ENCODE assay signal across 16 mouse cellular contexts in genomic region chr16:24193945-24194344, GRCm38 (mm10).
DNase-seq lines count a peak whose midpoint lies in the region; ATAC-seq lines count a peak whose summit lies in the region.
"Had no signal": no experiment of that assay in that cellular context is flagged by ENCODE, and none has a peak within 500 bp of the region (broad histone marks: within the 10 kb centered on the region; RNA-seq: fewer than 3 reads in every experiment).

No protein-coding gene starts in this region.

- 58% methylated on average over 2 of the region's 2 CpGs for WGBS in heart, embryonic 15.5 days

- peaks cover 5% of the 10 kb centered on the region for H3K4me1 ChIP-seq in heart, embryonic 15.5 days (replicated peaks)
- H3K4me1 ChIP-seq: embryonic facial prominence, embryonic 10.5 days; liver, embryonic 13.5 days had no signal

- H3K9ac ChIP-seq in heart, embryonic 15.5 days, result no peak overlapping the region
- H3K9ac ChIP-seq: liver, embryonic 13.5 days had no signal

- no peak overlapping the region for H3K27ac ChIP-seq in heart, embryonic 15.5 days
- H3K27ac ChIP-seq: embryonic facial prominence, embryonic 10.5 days; hindbrain, postnatal 0 days; liver, embryonic 13.5 days had no signal

- H3K9me3 ChIP-seq in heart, embryonic 15.5 days (replicated peaks), result no peaks in the 10 kb centered on the region
- H3K9me3 ChIP-seq: embryonic facial prominence, embryonic 10.5 days; liver, embryonic 13.5 days had no signal

- no peak for DNase-seq in heart, postnatal 25 days (ENCODE audit: low spot score)
- DNase-seq in brain, adult 2 months (ENCODE audit: low read depth, low spot score), result peak; percentile 98
- peak; percentile 96 for DNase-seq in cerebellum, adult 9-10 months
- no peak for DNase-seq in neural tube, embryonic 10.5 days (ENCODE audit: extremely low spot score, low spot score)
- no peak for DNase-seq in kidney, adult 8-10 months
- DNase-seq in layer of hippocampus, adult 11-12 months (ENCODE audit: low spot score), result no peak
- DNase-seq: heart, postnatal 4 days; kidney, adult 9 months; liver, embryonic 13.5 days had no signal

- intact Hi-C loops in heart, postnatal 25 days (cut with DNase I), result no loop called here

- H3K4me2 ChIP-seq in heart, embryonic 15.5 days, result no peak overlapping the region
- H3K4me2 ChIP-seq: liver, embryonic 13.5 days; midbrain, embryonic 11.5 days had no signal

- no peak overlapping the region for H3K4me3 ChIP-seq in heart, embryonic 15.5 days
- H3K4me3 ChIP-seq: embryonic facial prominence, embryonic 10.5 days; erythroblast, embryonic 14.5 days; liver, embryonic 13.5 days had no signal

- H3K27me3 ChIP-seq in heart, embryonic 15.5 days, result no peaks in the 10 kb centered on the region
- H3K27me3 ChIP-seq: liver, embryonic 13.5 days had no signal

- 0 out of 2 replicates have a peak, but pooled peaks have one; percentile 58 for ATAC-seq in heart, embryonic 15.5 days (replicated peaks; ENCODE audit: insufficient number of reproducible peaks, insufficient read depth, low FRiP score, low read depth)
- peak; percentile 46 for ATAC-seq in megakaryocyte, adult 5-6 weeks (ENCODE audit: poor library complexity, severe bottlenecking)
- ATAC-seq: hindbrain, postnatal 0 days had no signal

- H3K36me3 ChIP-seq in heart, embryonic 15.5 days, result no peaks in the 10 kb centered on the region
- H3K36me3 ChIP-seq: embryonic facial prominence, embryonic 10.5 days; G1E; liver, embryonic 13.5 days had no signal

Comparison
In these comparisons a context has a peak if more than half of its experiments do, and no peak if none do; other contexts are left out.
1. DNase-seq: peak in brain, adult 2 months (single experiment) and cerebellum, adult 9-10 months (single experiment); none in heart, postnatal 25 days (single experiment), neural tube, embryonic 10.5 days (single experiment), kidney, adult 8-10 months (0 of 2) and layer of hippocampus, adult 11-12 months (single experiment).